Mouse (Mus musculus) C2C12 (cell line): ENCODE measurements at regions not wholly inside any gene's neighbourhood (a gene's known extent, or its start where the extent isn't known, plus 50 kb on each side); places are given as distances from the start of the nearest gene placed in this dataset.

Source experiments
- H3K27me3 ChIP-seq: one replicate; pipeline ENCODE4 v1.6.1; 2011; ENCODE audit not compliant: control insufficient read depth, insufficient read depth, insufficient read length
- H3K36me3 ChIP-seq: one replicate; pipeline ENCODE4 v1.6.1; 2011; ENCODE audit not compliant: control insufficient read depth, insufficient read depth
- H3K4me3 ChIP-seq: one replicate; pipeline ENCODE4 v1.5.1; 2011; ENCODE audit warnings: mild to moderate bottlenecking, control low read depth; ENCODE audit not compliant: poor library complexity, insufficient read depth, severe bottlenecking
- H3K79me2 ChIP-seq: one replicate; pipeline ENCODE4 v1.6.1; 2011; ENCODE audit not compliant: control insufficient read depth, insufficient read depth
- H3K79me3 ChIP-seq: one replicate; pipeline ENCODE4 v1.6.1; 2011; ENCODE audit warnings: low read depth, control low read depth
- H3ac ChIP-seq: one replicate; pipeline ENCODE3; 2011; ENCODE audit warnings: low read depth; ENCODE audit not compliant: control insufficient read depth, insufficient read length
- CEBPB ChIP-seq: IDR thresholded peaks from one replicate; pipeline ENCODE4 v1.6.1; 2011; ENCODE audit warnings: low read depth, mild to moderate bottlenecking, control low read depth, moderate library complexity
- CTCF ChIP-seq: IDR thresholded peaks from one replicate; pipeline ENCODE4 v1.5.1; 2011; ENCODE audit not compliant: control insufficient read depth, insufficient read depth, insufficient read length
- FOSL1 ChIP-seq: IDR thresholded peaks from one replicate; pipeline ENCODE4 v1.8.0; 2011; ENCODE audit warnings: mild to moderate bottlenecking, low read length; ENCODE audit not compliant: poor library complexity, insufficient read depth, severe bottlenecking
- MAX ChIP-seq: IDR thresholded peaks from one replicate; pipeline ENCODE4 v1.6.1; 2011; ENCODE audit warnings: mild to moderate bottlenecking, control low read depth
- MYOD1 ChIP-seq: IDR thresholded peaks from one replicate; pipeline ENCODE4 v1.6.1; 2011; ENCODE audit warnings: low read depth; ENCODE audit not compliant: control insufficient read depth, insufficient read length
- MYOG ChIP-seq: IDR thresholded peaks from one replicate; pipeline ENCODE4 v1.6.1; 2011; ENCODE audit not compliant: control insufficient read depth, insufficient read length; ENCODE audit errors: extremely low read depth
- USF1 ChIP-seq: IDR thresholded peaks from one replicate; pipeline ENCODE4 v1.6.1; 2011; ENCODE audit warnings: low read depth, mild to moderate bottlenecking, control low read depth, moderate library complexity

- Histone ChIP-seq H3K79me2 (no peaks in the 10 kb centered on the region), H3ac (no peak overlapping the region), H3K4me3 (no peak overlapping the region), H3K27me3 (no peaks in the 10 kb centered on the region), H3K79me3 (no peaks in the 10 kb centered on the region), H3K36me3 (no peaks in the 10 kb centered on the region)
- TF ChIP-seq CTCF = no peak
- no peak for TF ChIP-seq MAX
- no peak for TF ChIP-seq USF1
- no peak for TF ChIP-seq FOSL1
- TF ChIP-seq CEBPB = no peak
- TF ChIP-seq MYOD1 = no peak
- TF ChIP-seq MYOG = no peak
These were observed 83.8 kb upstream of the Mark1 start for GRCm38 (mm10) chr1:185083191-185083590.

- H3K27me3 ChIP-seq = no peaks in the 10 kb centered on the region
- TF ChIP-seq FOSL1 (no peak), USF1 (no peak), CTCF (no peak), MYOD1 (no peak), MAX (no peak), MYOG (no peak), CEBPB (no peak)
- no peaks in the 10 kb centered on the region for H3K36me3 ChIP-seq
- H3K4me3 ChIP-seq = no peak overlapping the region
- H3K79me3 ChIP-seq = no peaks in the 10 kb centered on the region
- no peak overlapping the region for H3ac ChIP-seq
- no peaks in the 10 kb centered on the region for H3K79me2 ChIP-seq
These were observed 80.7 kb upstream of the Mark1 start for GRCm38 (mm10) chr1:185080118-185080517.

GRCm38 (mm10) chr1:185079331-185079880 lies 80.0 kb upstream of the Mark1 start:
- H3K4me3 ChIP-seq = no peak overlapping the region
- H3K36me3 ChIP-seq = no peaks in the 10 kb centered on the region
- no peak overlapping the region for H3ac ChIP-seq
- H3K79me3 ChIP-seq = no peaks in the 10 kb centered on the region
- no peaks in the 10 kb centered on the region for H3K79me2 ChIP-seq
- H3K27me3 ChIP-seq = no peaks in the 10 kb centered on the region
- TF ChIP-seq CTCF = no peak

GRCm38 (mm10) chr1:185074001-185074400 lies 74.6 kb upstream of the Mark1 start:
- TF ChIP-seq CEBPB (no peak), FOSL1 (no peak), CTCF (no peak), USF1 (no peak), MAX (no peak), MYOG (no peak), MYOD1 (no peak)
- no peak overlapping the region for H3K4me3 ChIP-seq
- no peaks in the 10 kb centered on the region for H3K27me3 ChIP-seq
- no peaks in the 10 kb centered on the region for H3K79me2 ChIP-seq
- H3K79me3 ChIP-seq = no peaks in the 10 kb centered on the region
- H3K36me3 ChIP-seq = no peaks in the 10 kb centered on the region
- no peak overlapping the region for H3ac ChIP-seq

- Histone ChIP-seq H3K27me3 (no peaks in the 10 kb centered on the region), H3K79me3 (no peaks in the 10 kb centered on the region), H3K4me3 (no peak overlapping the region), H3ac (no peak overlapping the region), H3K79me2 (no peaks in the 10 kb centered on the region), H3K36me3 (no peaks in the 10 kb centered on the region)
- TF ChIP-seq CTCF = no peak
- no peak for TF ChIP-seq MAX
- TF ChIP-seq MYOG = no peak
- TF ChIP-seq FOSL1 = no peak
- no peak for TF ChIP-seq USF1
- TF ChIP-seq CEBPB = no peak
- no peak for TF ChIP-seq MYOD1
These were observed 73.4 kb upstream of the Mark1 start for GRCm38 (mm10) chr1:185072766-185073165.

- TF ChIP-seq FOSL1 (no peak), USF1 (no peak), CEBPB (no peak), MYOG (no peak), MYOD1 (no peak), MAX (no peak), CTCF (no peak)
- Histone ChIP-seq H3K36me3 (no peaks in the 10 kb centered on the region), H3K4me3 (no peak overlapping the region), H3K27me3 (no peaks in the 10 kb centered on the region), H3K79me2 (no peaks in the 10 kb centered on the region), H3K79me3 (no peaks in the 10 kb centered on the region), H3ac (no peak overlapping the region)
These were observed 72.2 kb upstream of the Mark1 start for GRCm38 (mm10) chr1:185071566-185071965.
